ENCODE assay signal across 7 mouse cellular contexts in genomic region chr7:136124786-136125185, GRCm38 (mm10).
"Had no signal": no experiment of that assay in that cellular context is flagged by ENCODE, and none has a peak within 500 bp of the region (broad histone marks: within the 10 kb centered on the region; RNA-seq: fewer than 3 reads in every experiment).

No protein-coding gene starts in this region.

- DNase-seq: kidney, adult 9 months; kidney, postnatal 14 days; kidney, postnatal 4 days; left cerebral cortex, postnatal 4 days; liver, postnatal 0 days; thymus, adult 18-20 months; thymus, postnatal 36 days had no signal
